Mouse (Mus musculus) Patski (cell line): ENCODE data around the gene Slc22a29. TPM values are rescaled to one million over a fixed set of nuclear protein-coding genes. Genes with fewer than 3 reads are reported as not detected.
"Not testable (repeated sequence)": the region's sequence is repeated elsewhere in the genome, so short reads cannot be mapped to it uniquely, and the experiment has no call there.

Experiments
- ATAC-seq: fragments of 100-300 bp; one replicate; pipeline ENCODE4 v1.8.0; 2021
- CTCF ChIA-PET: fragments of 350-600 bp; sonication (Branson Sonifier 250); formaldehyde crosslinking; loops from one replicate; lab custom pipeline; 2022; ENCODE audit warnings: inconsistent platforms; lab: Charles Lee
- POLR2A ChIA-PET: fragments of 350-600 bp; sonication (Branson Sonifier 250); formaldehyde crosslinking; loops from one replicate; lab custom pipeline; 2022; ENCODE audit warnings: antibody characterized with exemption, inconsistent platforms; lab: Charles Lee
- DNase-seq: peaks from one replicate; pipeline ENCODE4 v3.0.0-alpha.2; 2011; ENCODE audit warnings: low read depth, low spot score
- H3K27me3 ChIP-seq: fragments of 371-371 bp; one replicate; pipeline ENCODE4 v1.5.1; 2021
- CTCF ChIP-seq: fragments of 100-300 bp; IDR thresholded peaks from one replicate; pipeline ENCODE4 v1.5.1; 2021
- in situ Hi-C: fragments of 300-500 bp; cut with MboI; formaldehyde crosslinking; loops from 3 replicates; pipeline ENCODE4 v1.11.1; 2018; ENCODE audit warnings: low pct_unique_long_range_greater_than_20kb, mixed read lengths
- polyA plus RNA-seq: library from polyadenylated mRNA; unstranded; gene quantifications from one replicate; pipeline ENCODE4 v1.2.3, GENCODE M21; 2021

The Slc22a29 gene
- not detected for polyA plus RNA-seq

DNA sequence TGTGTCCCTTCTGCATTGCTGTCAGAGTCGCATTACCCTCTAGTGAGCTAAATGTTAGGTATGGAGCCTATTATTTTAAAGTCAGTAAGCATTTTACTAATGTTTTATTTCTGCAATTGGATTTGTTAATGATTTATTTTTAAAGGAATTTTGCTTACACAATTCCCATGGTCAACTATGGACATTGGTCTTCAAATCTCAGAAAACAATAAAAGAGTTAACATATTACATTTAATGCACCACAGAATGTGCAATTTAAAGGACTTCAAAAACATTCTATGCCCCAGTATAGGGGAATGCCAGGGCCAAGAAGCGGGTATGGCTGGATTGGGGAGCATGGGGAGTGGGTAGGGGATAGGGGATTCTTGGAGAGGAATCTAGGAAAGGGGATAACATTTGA lies at the start of gene Slc22a29:
Slc22a29 (minus strand) TSS at position 101 of the 400 bp plus-strand sequence.
- no peak for TF ChIP-seq CTCF
- no peaks in the 10 kb centered on the region for H3K27me3 ChIP-seq
- DNase-seq (no peak), ATAC-seq (no peak)
- CTCF ChIA-PET, result no interaction called here
- POLR2A ChIA-PET, result no interaction called here
- in situ Hi-C loops, result no loop called here

DNA sequence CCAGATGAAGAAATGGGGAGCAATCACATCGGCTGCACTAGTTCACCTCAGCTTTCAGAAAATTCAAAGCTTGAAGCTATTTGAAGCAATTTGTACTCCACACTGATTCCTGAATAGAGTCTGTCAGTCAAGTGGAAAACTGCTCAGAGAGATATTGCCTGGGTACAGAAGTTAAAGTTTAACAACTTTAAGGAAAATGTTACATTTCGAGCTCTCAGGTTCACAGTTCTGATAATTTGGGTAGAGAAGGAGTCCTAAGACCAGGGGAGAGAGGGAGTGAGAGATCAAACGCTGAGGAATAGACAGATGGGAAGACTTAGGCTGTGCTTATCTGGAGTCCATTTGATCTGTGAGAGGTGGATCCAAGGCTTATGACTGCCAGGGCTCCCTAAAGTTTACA lies 46.6 kb upstream of the Slc22a29 start:
- no peak for TF ChIP-seq CTCF
- no peak for DNase-seq
- no peak for ATAC-seq
- CTCF ChIA-PET, result no interaction called here
- POLR2A ChIA-PET, result no interaction called here
- in situ Hi-C loops, result loop anchor here (25.0 kb wide), 1 partner anchor 303 kb away; the partner anchor contains the start of gene Slc22a27
- H3K27me3 ChIP-seq, result no peaks in the 10 kb centered on the region

DNA sequence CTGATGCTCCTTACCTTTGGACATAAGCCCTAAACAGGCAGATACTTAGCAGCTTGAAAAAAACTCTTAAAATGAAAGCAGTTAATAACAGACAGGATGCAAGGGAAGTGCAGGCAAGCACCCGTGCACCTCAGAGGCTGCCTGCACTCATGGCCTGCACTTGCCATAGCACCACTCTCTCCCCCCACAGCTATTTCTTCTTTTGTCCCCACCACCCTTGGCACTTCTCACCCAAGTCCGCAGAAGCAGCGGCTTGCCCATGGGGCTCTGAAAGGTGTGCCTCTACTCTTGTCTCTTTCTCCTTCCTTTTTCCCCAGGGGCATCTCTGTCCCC lies 34.0 kb upstream of the Slc22a29 start:
- no peak for TF ChIP-seq CTCF
- no peaks in the 10 kb centered on the region for H3K27me3 ChIP-seq
- ChIA-PET CTCF (no interaction called here), POLR2A (no interaction called here)
- in situ Hi-C loops, result loop anchor here (25.0 kb wide), 1 partner anchor 290 kb away; the partner anchor contains the start of gene Slc22a27
- ATAC-seq (no peak), DNase-seq (no peak)

DNA sequence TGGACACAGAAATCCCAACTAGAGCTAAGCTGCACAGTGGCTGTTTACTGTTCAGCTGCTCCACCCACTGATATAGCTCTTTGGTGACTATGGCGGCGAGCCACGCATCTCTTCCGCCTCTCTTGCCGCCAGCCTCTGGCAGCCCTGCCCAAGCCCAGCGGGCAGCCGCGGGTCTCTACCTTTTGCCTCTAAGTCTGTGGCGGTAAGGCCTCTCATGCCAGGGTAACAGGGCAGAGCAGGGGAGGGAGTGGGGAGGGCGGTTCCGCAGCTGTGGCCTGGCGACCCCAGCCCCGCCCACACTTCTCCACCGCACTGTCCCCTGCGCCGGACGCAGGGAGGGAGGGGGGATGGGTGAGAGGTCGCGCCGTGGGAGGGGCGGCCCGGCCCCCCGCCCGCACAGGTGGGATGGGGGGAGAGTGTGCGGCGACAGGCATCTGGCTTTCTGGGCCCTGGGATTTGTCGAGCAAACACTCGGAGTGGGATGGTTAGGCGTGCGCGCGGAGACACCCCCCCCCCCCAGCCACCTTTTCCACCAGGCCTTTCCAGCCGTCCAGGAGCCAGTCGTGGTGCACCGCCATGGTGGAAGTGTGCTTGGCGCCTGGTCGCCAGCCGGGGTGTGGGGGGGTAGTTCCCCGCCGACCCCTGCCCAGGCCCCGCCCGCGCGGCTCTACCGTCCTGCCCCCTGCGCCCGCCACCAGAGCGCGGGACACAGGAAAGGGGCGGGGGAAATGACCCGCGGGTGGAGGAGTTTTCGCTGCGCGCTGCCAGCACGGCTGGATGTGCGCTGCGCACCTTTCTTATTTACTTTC lies 33.4 kb upstream of the Slc22a29 start:
- in situ Hi-C loops, result loop anchor here (25.0 kb wide), 1 partner anchor 290 kb away; the partner anchor contains the start of gene Slc22a27
- ChIA-PET POLR2A (no interaction called here), CTCF (no interaction called here)
- ATAC-seq (peak; percentile 47), DNase-seq (peak; percentile 25)
- no peaks in the 10 kb centered on the region for H3K27me3 ChIP-seq
- no peak for TF ChIP-seq CTCF

DNA sequence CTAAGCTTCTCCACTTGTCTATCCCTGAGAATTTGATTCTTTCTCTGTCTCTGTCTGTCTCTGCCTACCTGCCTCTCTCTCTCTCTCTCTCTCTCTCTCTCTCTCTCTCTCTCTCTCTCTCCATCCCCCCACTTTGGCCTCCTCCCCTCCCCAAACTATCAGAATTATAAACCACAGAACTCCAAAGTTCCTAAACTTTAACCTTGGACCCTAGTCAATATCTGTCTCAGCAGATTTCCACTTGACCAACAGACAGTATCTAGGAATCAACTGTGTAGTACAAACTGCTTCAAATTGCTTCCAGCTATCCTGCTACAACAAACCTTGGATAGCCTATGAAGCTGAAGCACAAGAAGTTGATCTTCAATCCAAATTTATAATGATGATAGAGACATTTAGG lies 10.2 kb upstream of the Slc22a29 start:
- CTCF ChIA-PET, result no interaction called here
- DNase-seq, result no peak
- H3K27me3 ChIP-seq, result no peaks in the 10 kb centered on the region
- in situ Hi-C loops, result no loop called here
- POLR2A ChIA-PET, result interaction anchor here (0.6 kb wide), 1 partner anchor 495 kb away, joined by 4 read pairs; no protein-coding TSS in a partner anchor
- TF ChIP-seq CTCF, result no peak
- no peak for ATAC-seq

DNA sequence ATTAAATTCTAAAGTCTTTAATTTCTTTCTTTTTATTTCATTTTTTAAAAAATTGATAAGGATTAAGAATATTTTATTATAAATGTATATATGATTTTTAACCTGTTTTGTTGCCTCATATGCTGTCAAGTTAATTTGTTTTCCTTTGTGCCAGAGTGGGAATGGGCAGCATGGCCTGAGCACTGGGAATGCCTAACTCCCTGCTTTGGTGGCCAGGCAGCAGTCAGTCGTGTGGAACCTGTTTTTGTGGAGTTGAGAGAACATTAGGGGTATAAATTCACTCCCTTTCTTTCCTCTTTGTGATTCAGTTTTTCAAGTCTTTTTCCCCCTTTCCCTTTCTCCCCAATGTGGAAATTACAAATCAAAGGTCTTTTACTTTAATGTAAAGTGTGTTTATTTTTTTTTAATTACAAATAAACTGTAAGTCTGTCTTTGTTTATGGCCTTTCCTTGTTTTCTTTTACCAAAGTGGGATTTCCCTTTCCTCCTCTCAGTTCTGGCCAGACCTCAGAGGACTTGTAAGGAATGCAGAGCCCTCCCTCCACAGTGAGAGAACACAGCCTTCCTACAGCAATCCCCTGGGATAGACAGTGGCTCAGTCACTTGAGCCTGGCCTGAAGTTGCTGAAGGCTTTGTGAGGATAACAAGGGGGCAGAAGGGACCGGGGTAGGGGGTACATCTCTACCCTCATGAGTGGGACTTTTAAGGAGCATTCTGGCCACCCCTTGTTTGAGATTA lies 69.7 kb downstream of the Slc22a29 start:
- ChIA-PET CTCF (no interaction called here), POLR2A (no interaction called here)
- TF ChIP-seq CTCF, result no peak
- DNase-seq (no peak), ATAC-seq (no peak)
- in situ Hi-C loops, result no loop called here
- no peaks in the 10 kb centered on the region for H3K27me3 ChIP-seq

DNA sequence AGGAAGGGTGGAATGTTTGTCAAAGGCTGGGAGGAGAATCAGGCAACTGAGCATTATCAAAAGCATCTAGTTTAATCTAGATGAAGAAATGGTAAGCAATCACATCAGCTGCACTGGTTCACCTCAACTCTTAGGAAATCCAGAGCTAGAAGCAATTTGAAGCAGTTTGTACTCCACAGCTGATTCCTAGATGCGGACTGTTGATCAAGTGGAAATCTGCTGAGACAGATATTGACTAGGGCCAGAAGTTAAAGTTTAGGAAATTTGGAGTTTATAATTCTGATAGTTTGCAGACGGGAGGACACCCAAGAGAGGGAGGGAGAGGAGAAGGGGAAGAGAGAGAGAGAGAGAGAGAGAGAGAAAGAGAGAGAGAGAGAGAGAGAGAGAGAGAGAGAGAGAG lies 76.0 kb downstream of the Slc22a29 start:
- CTCF ChIA-PET, POLR2A ChIA-PET, in situ Hi-C loops, ATAC-seq, DNase-seq, H3K27me3 ChIP-seq: not testable (repeated sequence)

GRCm38 (mm10) chr19:8134127-8134841 lies 84.4 kb downstream of the Slc22a29 start:
- DNase-seq, in situ Hi-C loops, ATAC-seq, CTCF ChIA-PET, POLR2A ChIA-PET, H3K27me3 ChIP-seq: not testable (repeated sequence)

DNA sequence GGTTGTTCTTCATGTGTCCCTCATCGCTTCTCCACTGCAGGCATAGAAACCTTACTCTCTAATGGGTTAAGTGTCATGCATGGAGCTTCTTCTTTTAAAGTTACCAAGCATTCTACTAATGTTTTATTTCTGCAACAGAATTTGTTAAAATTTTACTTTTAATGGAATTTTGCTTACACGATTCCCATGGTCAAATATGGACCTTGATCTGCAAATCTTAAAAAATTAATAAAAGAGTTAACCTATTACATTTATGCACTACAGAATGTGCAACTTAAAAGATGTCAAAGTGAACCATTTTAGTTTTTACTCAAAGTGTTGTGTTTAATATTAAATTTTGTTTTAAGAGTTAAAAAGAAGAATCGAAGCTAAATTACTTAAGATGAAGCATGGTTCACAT lies 86.8 kb downstream of the Slc22a29 start, which contains the start of gene Slc22a28:
Slc22a28 (minus strand) TSS at position 102 of the 400 bp plus-strand sequence.
- POLR2A ChIA-PET, ATAC-seq, CTCF ChIA-PET, H3K27me3 ChIP-seq, DNase-seq, in situ Hi-C loops: not testable (repeated sequence)

Other genes starting within 250 kb of the Slc22a29 start
- gene Slc22a28, start 86.9 kb downstream of the Slc22a29 start, polyA plus RNA-seq, result not detected
- not detected for gene Slc22a30, start 186.2 kb upstream of the Slc22a29 start, polyA plus RNA-seq